Mouse (Mus musculus): ENCODE results near the gene Myl3. TPM values are rescaled to one million over a fixed set of nuclear protein-coding genes. Genes with fewer than 3 reads are reported as not detected.

The Myl3 gene
- total RNA-seq, 2 experiments from 2014 or later: not detected

GRCm38 (mm10) chr9:110800834-110801479 lies 59.3 kb downstream of the Myl3 start:
- no peak for ATAC-seq (replicated peaks; ENCODE audit: low FRiP score, low TSS enrichment, poor library complexity, severe bottlenecking)

DNA sequence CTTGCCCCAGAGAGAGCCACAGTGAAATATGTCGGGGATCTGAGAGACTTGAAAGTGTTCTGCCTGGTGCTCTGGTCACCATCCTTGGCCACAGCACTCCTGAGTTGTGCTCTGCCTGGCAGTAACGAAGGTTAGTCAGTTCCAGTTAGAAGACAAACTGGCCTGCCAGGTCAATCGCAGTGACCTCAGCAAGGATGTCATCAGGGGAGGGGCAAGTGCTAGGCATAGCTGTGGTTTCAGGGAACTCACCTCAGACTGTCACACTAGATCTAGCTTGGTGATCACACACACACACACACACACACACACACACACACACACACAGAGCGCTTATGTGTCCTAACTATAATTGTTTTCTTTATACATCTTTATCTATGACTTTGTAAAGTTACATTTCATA lies 61.6 kb downstream of the Myl3 start:
- ATAC-seq (replicated peaks; ENCODE audit: low FRiP score, low TSS enrichment, poor library complexity, severe bottlenecking): no peak

- ATAC-seq (replicated peaks; ENCODE audit: low FRiP score, low TSS enrichment, poor library complexity, severe bottlenecking): no peak
Measured at GRCm38 (mm10) chr9:110810051-110810450, 68.4 kb downstream of the Myl3 start.

GRCm38 (mm10) chr9:110813789-110814188 lies 72.1 kb downstream of the Myl3 start, which contains the start of gene Prss44:
Gene Prss44 (plus strand): TSS chr9:110813994.
- ATAC-seq (replicated peaks; ENCODE audit: low FRiP score, low TSS enrichment, poor library complexity, severe bottlenecking): no peak

Other genes with a start within 250 kb of the Myl3 start
- gene Setd2, start 209.3 kb upstream of the Myl3 start, total RNA-seq (2014; fragmentation: Nextera tagmentation): 146 and 168 TPM in 2 replicates
- 189 and 248 TPM in 2 replicates for gene Setd2, start 209.3 kb upstream of the Myl3 start, total RNA-seq (2017)
- gene Nradd, start 117.4 kb upstream of the Myl3 start, total RNA-seq (2014; fragmentation: Nextera tagmentation): 2.1 TPM in 1 of 2 replicates, not detected in the other
- gene Nradd, start 117.4 kb upstream of the Myl3 start, total RNA-seq (2017): 0.14 and 2.8 TPM in 2 replicates
- 9.1 and 11.9 TPM in 2 replicates for gene Nbeal2, start 87.7 kb upstream of the Myl3 start, total RNA-seq (2014; fragmentation: Nextera tagmentation)
- gene Nbeal2, start 87.7 kb upstream of the Myl3 start, total RNA-seq (2017): 3.7 and 6.8 TPM in 2 replicates
- gene Ccdc12, start 85.4 kb upstream of the Myl3 start, total RNA-seq (2014; fragmentation: Nextera tagmentation): 92.6 and 110 TPM in 2 replicates
- 70.8 and 132 TPM in 2 replicates for gene Ccdc12, start 85.4 kb upstream of the Myl3 start, total RNA-seq (2017)
- gene Pth1r, start 5.3 kb downstream of the Myl3 start, total RNA-seq (2014; fragmentation: Nextera tagmentation): not detected in 2 replicates
- gene Pth1r, start 5.3 kb downstream of the Myl3 start, total RNA-seq (2017): not detected in 2 replicates
- not detected in 2 replicates for gene Prss42, start 56.3 kb downstream of the Myl3 start, total RNA-seq (2014; fragmentation: Nextera tagmentation)
- not detected in 2 replicates for gene Prss42, start 56.3 kb downstream of the Myl3 start, total RNA-seq (2017)
- not detected in 2 replicates for gene Prss44, start 72.1 kb downstream of the Myl3 start, total RNA-seq (2014; fragmentation: Nextera tagmentation)
- gene Prss44, start 72.1 kb downstream of the Myl3 start, total RNA-seq (2017): not detected in 2 replicates
- not detected in 2 replicates for gene Prss43, start 84.8 kb downstream of the Myl3 start, total RNA-seq (2014; fragmentation: Nextera tagmentation)
- not detected in 2 replicates for gene Prss43, start 84.8 kb downstream of the Myl3 start, total RNA-seq (2017)
- not detected in 2 replicates for gene Prss45, start 92.7 kb downstream of the Myl3 start, total RNA-seq (2014; fragmentation: Nextera tagmentation)
- gene Prss45, start 92.7 kb downstream of the Myl3 start, total RNA-seq (2017): not detected in 2 replicates
- not detected in 2 replicates for gene Prss46, start 102.6 kb downstream of the Myl3 start, total RNA-seq (2014; fragmentation: Nextera tagmentation)
- gene Prss46, start 102.6 kb downstream of the Myl3 start, total RNA-seq (2017): not detected in 2 replicates
- gene Prss50, start 116.1 kb downstream of the Myl3 start, total RNA-seq (2014; fragmentation: Nextera tagmentation): 37.4 and 42.3 TPM in 2 replicates
- 16.5 and 28.2 TPM in 2 replicates for gene Prss50, start 116.1 kb downstream of the Myl3 start, total RNA-seq (2017)
- 3.7 TPM in 1 of 2 replicates, not detected in the other for gene Als2cl, start 138.0 kb downstream of the Myl3 start, total RNA-seq (2014; fragmentation: Nextera tagmentation)
- gene Als2cl, start 138.0 kb downstream of the Myl3 start, total RNA-seq (2017): 0.66 and 1.0 TPM in 2 replicates
- gene Tmie, start 138.3 kb downstream of the Myl3 start, total RNA-seq (2014; fragmentation: Nextera tagmentation): 0.94 TPM in 1 of 2 replicates, not detected in the other
- gene Tmie, start 138.3 kb downstream of the Myl3 start, total RNA-seq (2017): 0.88 TPM in 1 of 2 replicates, not detected in the other
- gene Fam240a, start 175.0 kb downstream of the Myl3 start, total RNA-seq (2014; fragmentation: Nextera tagmentation): not detected in 2 replicates
- not detected in 2 replicates for gene Fam240a, start 175.0 kb downstream of the Myl3 start, total RNA-seq (2017)
- gene Tdgf1, start 204.3 kb downstream of the Myl3 start, total RNA-seq (2014; fragmentation: Nextera tagmentation): not detected in 2 replicates
- gene Tdgf1, start 204.3 kb downstream of the Myl3 start, total RNA-seq (2017): not detected in 2 replicates
- 1.2 TPM in 1 of 2 replicates, not detected in the other for gene Lrrc2, start 209.7 kb downstream of the Myl3 start, total RNA-seq (2014; fragmentation: Nextera tagmentation)
- gene Lrrc2, start 209.7 kb downstream of the Myl3 start, total RNA-seq (2017): 0.72 TPM in 1 of 2 replicates, not detected in the other
- gene Rtp3, start 248.7 kb downstream of the Myl3 start, total RNA-seq (2014; fragmentation: Nextera tagmentation): not detected in 2 replicates
- gene Rtp3, start 248.7 kb downstream of the Myl3 start, total RNA-seq (2017): not detected in 2 replicates

Measured in megakaryocyte-erythroid progenitor cell, adult 5-6 weeks (primary cell).